Mouse (Mus musculus): ENCODE results near the gene Rnasek. TPM values are rescaled to one million over a fixed set of nuclear protein-coding genes. Genes with fewer than 3 reads are reported as not detected.
A peak's percentile ranks its signal among the peaks of the same experiment; 100 is the strongest.

Rnasek gene
- total RNA-seq, 2 experiments from 2014 or later, result 224 to 245 TPM

Small RNAs within 50 kb of the gene (microRNA-seq; reads per million reads assigned to microRNA genes)
- gene Mir195a (8,558 reads per million, percentile 93 among the genes with 10 or more reads in this experiment), gene Mir497 (not detected), gene Mir497b (not detected)

Other genes starting within 250 kb of the Rnasek start
- gene Gabarap, start 248.7 kb downstream of the Rnasek start, total RNA-seq (2021), result 100 to 1,000 TPM; 421 to 450 TPM
- gene Phf23, start 244.1 kb downstream of the Rnasek start, total RNA-seq (2021), result 10 to 100 TPM; 54.6 to 57.1 TPM
- 10 to 100 TPM; 15.6 to 17.4 TPM for gene Dvl2, start 239.2 kb downstream of the Rnasek start, total RNA-seq (2021)
- 100 to 1,000 TPM; 543 to 557 TPM for gene Acadvl, start 224.4 kb downstream of the Rnasek start, total RNA-seq (2021)
- gene Dlg4, start 222.9 kb downstream of the Rnasek start, total RNA-seq (2021), result 10 to 100 TPM; 27.4 to 40.4 TPM
- under 1 TPM in 1 of 2 experiments, not detected in 1; 0.33 TPM for gene Asgr1, start 185.8 kb downstream of the Rnasek start, total RNA-seq (2021)
- gene Asgr2, start 147.2 kb downstream of the Rnasek start, total RNA-seq (2021), result 1 to 10 TPM in 1 of 2 experiments, under 1 TPM in 1; 0.60 to 2.1 TPM
- 1 to 10 TPM; 2.7 to 3.4 TPM for gene Mgl2, start 109.5 kb downstream of the Rnasek start, total RNA-seq (2021)
- 1 to 10 TPM; 2.4 to 6.5 TPM for gene Clec10a, start 83.6 kb downstream of the Rnasek start, total RNA-seq (2021)
- under 1 TPM in 1 of 2 experiments, not detected in 1; 0.23 TPM for gene Slc16a11, start 27.1 kb downstream of the Rnasek start, total RNA-seq (2021)
- 1 to 10 TPM; 2.7 to 3.0 TPM for gene Slc16a13, start 18.8 kb downstream of the Rnasek start, total RNA-seq (2021)
- gene Bcl6b, start 10.0 kb downstream of the Rnasek start, total RNA-seq (2021), result 10 to 100 TPM; 10.7 to 18.9 TPM
- gene 0610010K14Rik, start 1.9 kb downstream of the Rnasek start, total RNA-seq (2021), result 10 to 100 TPM; 38.6 to 61.4 TPM
- 1 to 10 TPM; 4.9 to 7.3 TPM for gene Gm21988, start within 50 bp of the Rnasek start, total RNA-seq (2021)
- 1 to 10 TPM; 1.2 to 1.8 TPM for gene Alox12, start 15.5 kb upstream of the Rnasek start, total RNA-seq (2021)
- not detected for gene Alox12e, start 82.8 kb upstream of the Rnasek start, total RNA-seq (2021)
- 1 to 10 TPM; 1.9 to 6.0 TPM for gene Alox15, start 112.2 kb upstream of the Rnasek start, total RNA-seq (2021)
- gene Pelp1, start 170.2 kb upstream of the Rnasek start, total RNA-seq (2021), result 10 to 100 TPM; 24.6 to 26.0 TPM
- 10 to 100 TPM; 18.5 to 26.6 TPM for gene Arrb2, start 192.8 kb upstream of the Rnasek start, total RNA-seq (2021)
- gene Med11, start 212.1 kb upstream of the Rnasek start, total RNA-seq (2021), result 10 to 100 TPM; 20.3 to 24.4 TPM
- 1 to 10 TPM; 1.4 to 1.8 TPM for gene Zmynd15, start 219.6 kb upstream of the Rnasek start, total RNA-seq (2021)
- gene Cxcl16, start 220.1 kb upstream of the Rnasek start, total RNA-seq (2021), result 1 to 10 TPM; 7.4 to 8.5 TPM

All from adrenal gland, postnatal 36 days (tissue).